Mouse (Mus musculus) limb, embryonic 10.5 days (tissue): ENCODE measurements around the gene Tsga10ip. TPM values are rescaled to one million over a fixed set of nuclear protein-coding genes. Genes with fewer than 3 reads are reported as not detected.

Experiments used
- DNase-seq: peaks from one replicate; pipeline ENCODE4 v3.0.0-alpha.2; 2017; ENCODE audit warnings: low spot score
- H3K27ac ChIP-seq: fragments of 300-500 bp; sonication (generic); 2 replicates; pipeline ENCODE4 v1.5.1; 2016; ENCODE audit warnings: mild to moderate bottlenecking
- H3K27me3 ChIP-seq: fragments of 300-500 bp; sonication (generic); 2 replicates; pipeline ENCODE4 v1.6.1; 2016; ENCODE audit warnings: low read depth, mild to moderate bottlenecking; ENCODE audit not compliant: poor library complexity, severe bottlenecking
- H3K36me3 ChIP-seq: fragments of 300-500 bp; sonication (generic); 2 replicates; pipeline ENCODE4 v1.6.1; 2016; ENCODE audit warnings: mild to moderate bottlenecking, moderate library complexity
- H3K4me1 ChIP-seq: fragments of 300-500 bp; sonication (generic); 2 replicates; pipeline ENCODE4 v1.6.1; 2016
- H3K4me3 ChIP-seq: fragments of 300-500 bp; sonication (generic); 2 replicates; pipeline ENCODE4 v1.5.1; 2016; ENCODE audit warnings: mild to moderate bottlenecking, moderate library complexity
- H3K9me3 ChIP-seq: fragments of 300-500 bp; sonication (generic); replicated peaks from 2 replicates; pipeline ENCODE4 v1.6.1; 2016; ENCODE audit warnings: mild to moderate bottlenecking
- WGBS: fragments of 180-500 bp; shearing (Covaris S2); methylation state at CpG from one replicate; pipeline ENCODE4 v1.1.7; 2016; 5-methylcytosine and 5-hydroxymethylcytosine counted together
- polyA plus RNA-seq: library from polyadenylated mRNA; unstranded; fragments of >200 nt; fragmentation: Nextera tagmentation; extraction: Ambion mirVana; gene quantifications from 2 replicates; pipeline ENCODE4 v1.2.1, GENCODE M21; 2016

Gene Tsga10ip
- polyA plus RNA-seq, 1 experiment from 2014 or later, result not detected

- DNase-seq, result no peak
- 0 out of 2 replicates have a peak overlapping the region, but pooled peaks have one; percentile 14 for H3K27ac ChIP-seq
- 79% methylated on average over 8 of the region's 8 CpGs for WGBS
- H3K4me3 ChIP-seq, result no peak overlapping the region
- peaks cover 29% of the 10 kb centered on the region for H3K36me3 ChIP-seq
- no peaks in the 10 kb centered on the region for H3K27me3 ChIP-seq
- peaks cover 40% of the 10 kb centered on the region for H3K4me1 ChIP-seq
- H3K9me3 ChIP-seq, result no peaks in the 10 kb centered on the region
Observed at GRCm38 (mm10) chr19:5429806-5430205, 27.5 kb upstream of the Tsga10ip start.

DNA sequence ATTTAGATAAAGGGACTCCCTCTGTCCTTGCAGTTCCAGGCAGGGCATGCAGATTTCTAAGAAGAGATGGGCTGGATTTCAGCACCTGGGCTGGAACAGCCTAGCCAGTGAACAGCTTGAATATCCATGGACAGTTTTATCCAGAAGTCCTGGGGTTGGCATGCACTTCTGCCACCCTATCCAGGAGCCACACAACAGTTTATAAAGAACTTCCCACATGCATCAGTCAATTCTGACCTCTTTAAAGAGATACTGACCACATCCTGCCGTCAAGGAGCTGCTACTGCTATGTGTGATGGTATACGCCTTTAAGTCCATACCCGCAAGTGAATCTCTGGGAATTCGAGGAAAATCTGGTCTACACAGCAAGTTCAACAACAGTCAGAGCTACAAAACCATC, 26.9 kb upstream of the Tsga10ip start:
- Histone ChIP-seq H3K9me3 (no peaks in the 10 kb centered on the region), H3K4me1 (peaks cover 35% of the 10 kb centered on the region), H3K36me3 (peaks cover 29% of the 10 kb centered on the region), H3K27ac (no peak overlapping the region), H3K4me3 (no peak overlapping the region), H3K27me3 (no peaks in the 10 kb centered on the region)
- 87% methylated on average over 4 of the region's 4 CpGs for WGBS
- no peak for DNase-seq

DNA sequence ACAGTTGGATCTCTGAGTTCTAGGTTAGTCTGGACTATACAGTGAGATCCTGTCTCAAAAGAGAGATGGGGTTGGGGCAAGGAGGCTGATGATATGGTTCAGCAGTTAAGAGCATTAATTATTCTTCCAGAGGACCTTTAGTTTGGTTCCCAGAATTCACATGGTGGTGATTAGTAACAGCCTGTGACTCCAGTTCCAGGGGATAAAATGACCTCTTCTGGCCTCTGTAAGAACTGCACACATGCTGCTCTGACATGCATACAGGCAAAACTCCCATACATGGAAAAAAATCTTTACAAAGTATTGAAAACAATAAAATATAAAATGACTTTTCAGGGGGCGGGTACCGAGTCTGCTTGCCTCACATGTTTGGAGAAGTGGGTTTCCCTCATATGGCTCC, 25.8 kb upstream of the Tsga10ip start:
- H3K36me3 ChIP-seq, result peaks cover 34% of the 10 kb centered on the region
- no peaks in the 10 kb centered on the region for H3K27me3 ChIP-seq
- no peak overlapping the region for H3K4me3 ChIP-seq
- peaks cover 35% of the 10 kb centered on the region for H3K4me1 ChIP-seq
- DNase-seq, result no peak
- no peaks in the 10 kb centered on the region for H3K9me3 ChIP-seq
- no peak overlapping the region for H3K27ac ChIP-seq
- 86% methylated on average over 2 of the region's 2 CpGs for WGBS

DNA sequence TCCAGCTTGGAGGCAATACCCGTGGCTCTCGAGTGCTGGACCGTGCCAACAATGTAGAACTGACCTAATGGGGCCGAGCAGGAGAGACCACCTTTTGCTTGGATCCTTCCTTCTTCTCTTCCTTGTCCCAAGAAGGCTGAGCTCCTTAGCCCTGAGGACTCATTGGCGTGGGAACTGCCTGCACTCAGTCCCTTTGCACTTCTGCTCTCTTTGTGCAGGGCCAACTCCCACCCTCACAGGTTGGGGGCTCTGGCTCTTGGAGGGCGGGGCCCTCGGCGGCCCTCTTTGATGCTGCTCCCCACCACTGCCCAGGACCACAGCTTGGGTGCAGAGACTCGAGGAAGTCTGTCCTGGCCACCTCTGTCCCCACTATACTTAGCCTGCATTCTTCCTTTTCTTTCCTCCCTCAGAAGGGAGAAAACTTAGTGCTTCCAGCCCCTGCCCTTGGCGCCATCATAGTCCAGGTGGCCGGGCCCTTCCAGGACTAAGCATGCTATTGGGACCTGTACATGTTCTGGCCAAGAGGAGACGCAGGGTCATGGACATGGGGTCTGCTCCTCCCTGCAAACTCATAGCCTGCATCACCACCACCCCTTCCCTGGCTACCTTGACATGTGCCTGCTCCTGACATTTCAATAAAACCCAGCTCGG, 24.4 kb upstream of the Tsga10ip start:
- no peak for DNase-seq
- WGBS, result 93% methylated on average over 13 of the region's 13 CpGs
- Histone ChIP-seq H3K27ac (peak overlapping the region; percentile 56), H3K4me1 (peaks cover 39% of the 10 kb centered on the region), H3K9me3 (no peaks in the 10 kb centered on the region), H3K27me3 (no peaks in the 10 kb centered on the region), H3K4me3 (peak overlapping the region; percentile 90), H3K36me3 (peaks cover 47% of the 10 kb centered on the region)

DNA sequence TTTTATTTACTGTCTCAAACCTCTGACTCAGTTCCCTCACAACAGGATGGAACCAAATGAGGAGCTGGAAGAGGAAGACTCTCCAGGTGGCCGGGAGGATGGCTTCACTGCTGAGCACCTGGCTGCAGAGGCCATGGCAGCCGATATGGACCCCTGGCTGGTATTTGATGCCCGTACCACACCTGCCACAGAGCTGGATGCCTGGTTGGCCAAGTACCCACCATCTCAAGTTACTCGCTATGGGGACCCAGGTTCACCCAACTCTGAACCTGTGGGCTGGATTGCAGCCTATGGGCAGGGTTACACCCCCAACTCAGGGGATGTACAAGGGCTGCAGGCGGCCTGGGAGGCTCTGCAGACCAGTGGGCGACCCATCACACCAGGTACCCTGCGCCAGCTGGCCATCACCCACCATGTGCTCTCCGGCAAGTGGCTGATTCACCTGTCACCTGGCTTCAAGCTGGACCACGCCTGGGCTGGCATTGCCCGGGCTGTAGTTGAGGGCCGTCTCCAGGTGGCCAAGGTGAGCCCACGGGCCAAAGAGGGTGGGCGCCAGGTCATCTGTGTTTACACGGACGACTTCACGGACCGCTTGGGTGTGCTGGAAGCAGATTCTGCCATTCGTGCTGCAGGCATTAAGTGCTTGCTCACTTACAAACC, 23.7 kb upstream of the Tsga10ip start:
- peak overlapping the region; percentile 97 for H3K27ac ChIP-seq
- peaks cover 54% of the 10 kb centered on the region for H3K36me3 ChIP-seq
- H3K9me3 ChIP-seq, result no peaks in the 10 kb centered on the region
- H3K4me1 ChIP-seq, result peaks cover 39% of the 10 kb centered on the region
- H3K27me3 ChIP-seq, result no peaks in the 10 kb centered on the region
- WGBS, result 92% methylated on average over 18 of the region's 18 CpGs
- DNase-seq, result no peak
- peak overlapping the region; percentile 90 for H3K4me3 ChIP-seq

DNA sequence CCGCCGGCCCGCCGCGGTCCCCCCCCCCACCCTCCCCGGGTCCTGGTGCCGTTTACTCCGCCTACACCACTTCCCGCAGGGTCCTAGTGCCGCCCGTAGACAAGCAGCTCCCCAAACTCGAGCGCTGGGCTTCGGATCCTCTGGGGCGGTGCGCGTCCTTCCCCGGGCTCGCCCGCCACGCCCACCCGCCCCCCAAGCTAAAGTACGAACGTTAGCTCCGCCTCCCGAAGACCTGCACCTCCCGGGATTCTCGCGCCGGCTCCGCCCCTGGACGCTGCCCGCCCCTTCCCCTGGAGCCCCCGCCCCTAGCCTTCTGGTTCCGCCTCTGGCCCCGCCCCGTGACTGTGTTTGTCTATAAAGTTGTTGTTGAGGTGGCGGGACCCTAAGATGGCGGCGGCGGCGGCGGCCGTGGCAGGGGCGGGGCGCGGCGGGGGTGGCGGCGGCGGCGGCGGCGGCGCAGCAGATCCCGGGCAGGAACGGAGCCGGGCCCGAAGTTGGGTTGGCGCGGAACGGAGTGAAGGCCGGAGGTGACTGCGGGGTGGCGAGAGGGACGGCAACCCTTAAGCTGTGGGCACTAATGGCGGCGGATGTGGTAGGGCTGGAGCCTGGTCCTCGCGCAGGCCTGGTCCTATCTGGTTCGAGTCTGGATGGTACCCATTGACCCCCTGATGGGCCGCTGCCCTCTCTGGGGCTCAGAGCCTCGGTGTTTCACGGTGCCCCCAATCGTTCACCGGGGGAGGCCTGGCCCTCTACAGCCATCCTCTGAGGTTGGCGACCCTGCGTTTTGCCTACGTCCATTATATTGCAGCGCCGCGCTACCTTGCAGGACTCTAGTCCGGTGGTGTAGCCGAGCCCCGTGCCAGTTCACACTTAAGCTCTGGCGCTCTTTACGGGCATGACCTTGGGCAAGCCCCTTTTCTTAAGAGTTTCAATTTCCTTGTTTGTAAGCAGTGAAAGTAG, 22.7 kb upstream of the Tsga10ip start, which contains the start of the genes Drap1 and AI837181:
Gene Drap1, minus strand, starts transcription at position 198 of the 960 bp plus-strand sequence.
Gene AI837181, plus strand, starts transcription at position 363 of the 960 bp plus-strand sequence.
- WGBS, result under 1% methylated on average over 86 of the region's 87 CpGs
- H3K36me3 ChIP-seq, result peaks cover 64% of the 10 kb centered on the region

GRCm38 (mm10) chr19:5424092-5424781, 21.9 kb upstream of the Tsga10ip start:
- Histone ChIP-seq H3K27ac (peak overlapping the region; percentile 97), H3K27me3 (no peaks in the 10 kb centered on the region), H3K9me3 (no peaks in the 10 kb centered on the region), H3K4me1 (peaks cover 39% of the 10 kb centered on the region), H3K36me3 (peaks cover 70% of the 10 kb centered on the region), H3K4me3 (peak overlapping the region; percentile 90)
- no peak for DNase-seq
- WGBS, result 1% methylated on average over 46 of the region's 48 CpGs

More for the DNA sequence above, 22.7 kb upstream of the Tsga10ip start, which contains the start of the genes Drap1 and AI837181:
- H3K27me3 ChIP-seq, result no peaks in the 10 kb centered on the region
- peak within 1 kb of the TSS; percentile 90 for H3K4me3 ChIP-seq
- H3K9me3 ChIP-seq, result no peaks in the 10 kb centered on the region
- peak within 1 kb of the TSS; percentile 97 for H3K27ac ChIP-seq
- peaks cover 39% of the 10 kb centered on the region for H3K4me1 ChIP-seq
- peak; percentile 99 for DNase-seq

DNA sequence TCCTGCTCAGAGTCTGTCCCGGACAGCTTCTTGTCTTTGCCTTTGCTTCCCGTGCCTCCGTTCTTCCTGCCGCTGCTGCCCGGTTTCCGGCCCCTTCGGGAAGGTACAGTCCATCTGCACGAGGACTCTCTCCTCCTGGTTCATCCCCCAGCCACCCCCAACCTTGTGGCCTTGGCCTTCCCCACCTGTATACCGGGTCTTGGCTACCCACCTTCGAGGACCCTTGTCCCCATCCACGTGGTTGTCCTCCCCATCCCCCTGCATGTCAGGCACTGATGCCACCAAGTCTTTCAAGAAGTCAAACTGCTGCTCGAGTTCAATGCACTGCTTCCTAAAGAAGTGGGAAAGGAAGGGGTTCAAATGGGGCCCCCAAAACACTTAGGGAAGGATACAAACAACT, 21.2 kb upstream of the Tsga10ip start:
- H3K27ac ChIP-seq, result peak overlapping the region; percentile 97
- H3K4me3 ChIP-seq, result peak overlapping the region; percentile 90
- DNase-seq, result no peak
- 64% methylated on average over 12 of the region's 12 CpGs for whole genome bisulfite sequencing
- H3K27me3 ChIP-seq, result no peaks in the 10 kb centered on the region
- peaks cover 68% of the 10 kb centered on the region for H3K36me3 ChIP-seq
- H3K4me1 ChIP-seq, result peaks cover 39% of the 10 kb centered on the region
- no peaks in the 10 kb centered on the region for H3K9me3 ChIP-seq

- peak overlapping the region; percentile 90 for H3K4me3 ChIP-seq
- H3K36me3 ChIP-seq, result peaks cover 69% of the 10 kb centered on the region
- H3K9me3 ChIP-seq, result no peaks in the 10 kb centered on the region
- H3K27ac ChIP-seq, result peak overlapping the region; percentile 97; the same call in 1 of the 2 replicates
- WGBS, result 85% methylated on average over 9 of the region's 9 CpGs
- no peak for DNase-seq
- H3K4me1 ChIP-seq, result peaks cover 37% of the 10 kb centered on the region
- no peaks in the 10 kb centered on the region for H3K27me3 ChIP-seq
Observed at GRCm38 (mm10) chr19:5422895-5423443, 20.6 kb upstream of the Tsga10ip start.

- H3K4me1 ChIP-seq, result peaks cover 34% of the 10 kb centered on the region
- H3K9me3 ChIP-seq, result no peaks in the 10 kb centered on the region
- 91% methylated on average over 10 of the region's 10 CpGs for WGBS
- H3K27ac ChIP-seq, result no peak overlapping the region
- H3K27me3 ChIP-seq, result no peaks in the 10 kb centered on the region
- no peak for DNase-seq
- no peak overlapping the region for H3K4me3 ChIP-seq
- peaks cover 72% of the 10 kb centered on the region for H3K36me3 ChIP-seq
Observed at GRCm38 (mm10) chr19:5422267-5422666, 19.9 kb upstream of the Tsga10ip start.

GRCm38 (mm10) chr19:5421784-5422183, 19.5 kb upstream of the Tsga10ip start:
- no peak overlapping the region for H3K4me3 ChIP-seq
- DNase-seq, result no peak
- no peak overlapping the region for H3K27ac ChIP-seq
- H3K9me3 ChIP-seq, result no peaks in the 10 kb centered on the region
- WGBS, result 89% methylated on average over 5 of the region's 5 CpGs
- H3K27me3 ChIP-seq, result no peaks in the 10 kb centered on the region
- H3K36me3 ChIP-seq, result peaks cover 68% of the 10 kb centered on the region
- peaks cover 33% of the 10 kb centered on the region for H3K4me1 ChIP-seq

DNA sequence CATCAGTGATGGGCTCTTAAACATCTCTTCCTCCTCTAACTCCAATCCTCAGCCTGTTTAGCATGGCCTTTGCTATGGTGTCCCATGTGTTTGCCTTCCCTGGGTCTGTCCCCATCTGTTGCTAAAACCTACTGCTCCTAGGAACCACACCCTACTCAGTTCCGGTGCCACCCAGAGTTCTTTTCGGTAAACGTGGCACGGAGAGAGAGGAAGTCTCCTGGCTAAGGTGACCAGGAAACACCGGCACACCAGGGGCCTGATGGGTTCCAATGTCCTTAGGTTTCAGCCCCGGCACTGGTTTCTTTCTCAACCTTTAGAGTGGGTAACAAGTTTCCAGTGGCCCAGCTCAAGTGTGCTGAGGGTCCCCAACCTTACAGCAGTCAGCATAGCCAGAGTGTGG, 18.3 kb upstream of the Tsga10ip start:
- Histone ChIP-seq H3K9me3 (no peaks in the 10 kb centered on the region), H3K4me1 (peaks cover 21% of the 10 kb centered on the region), H3K27ac (no peak overlapping the region), H3K27me3 (no peaks in the 10 kb centered on the region), H3K36me3 (peaks cover 61% of the 10 kb centered on the region), H3K4me3 (no peak overlapping the region)
- 93% methylated on average over 6 of the region's 6 CpGs for WGBS
- DNase-seq, result no peak
